Mouse (Mus musculus) embryonic facial prominence, embryonic 11.5 days (tissue): ENCODE measurements around the gene Ifna4. TPM values are rescaled to one million over a fixed set of nuclear protein-coding genes. Genes with fewer than 3 reads are reported as not detected.

Experiments used
- ATAC-seq: fragments of 200-750 bp; cut with Nextera tagmentation; replicated peaks from 2 replicates; pipeline ENCODE4 v1.8.0; 2017; ENCODE audit warnings: low read depth; ENCODE audit not compliant: insufficient number of reproducible peaks, low FRiP score, low TSS enrichment
- DNase-seq: peaks from one replicate; pipeline ENCODE4 v3.0.0-alpha.2; 2015; ENCODE audit warnings: low spot score
- H3K27ac ChIP-seq: fragments of 300-500 bp; sonication (generic); replicated peaks from 2 replicates; pipeline ENCODE4 v1.5.1; 2014; ENCODE audit warnings: mild to moderate bottlenecking, low read depth, low read length, control low read depth
- H3K27me3 ChIP-seq: fragments of 300-500 bp; sonication (generic); 2 replicates; pipeline ENCODE4 v1.6.1; 2014; ENCODE audit warnings: mild to moderate bottlenecking, low read length, moderate library complexity, mixed read lengths; ENCODE audit not compliant: control insufficient read depth, insufficient read depth
- H3K36me3 ChIP-seq: fragments of 300-500 bp; sonication (generic); replicated peaks from 2 replicates; pipeline ENCODE4 v1.6.1; 2014; ENCODE audit warnings: low read depth, mild to moderate bottlenecking, low read length, moderate library complexity, mixed read lengths; ENCODE audit not compliant: control insufficient read depth, insufficient read depth
- H3K4me1 ChIP-seq: fragments of 300-500 bp; sonication (generic); 2 replicates; pipeline ENCODE4 v1.6.1; 2014; ENCODE audit warnings: low read length, mixed read lengths; ENCODE audit not compliant: control insufficient read depth, insufficient read depth
- H3K4me2 ChIP-seq: fragments of 300-500 bp; sonication (generic); 2 replicates; pipeline ENCODE4 v1.6.1; 2014; ENCODE audit warnings: low read depth, mild to moderate bottlenecking, control low read depth, low read length, moderate library complexity
- H3K4me3 ChIP-seq: fragments of 300-500 bp; sonication (generic); 2 replicates; pipeline ENCODE4 v1.5.1; 2014; ENCODE audit warnings: low read depth, low read length, control low read depth
- H3K9ac ChIP-seq: fragments of 300-500 bp; sonication (generic); replicated peaks from 2 replicates; pipeline ENCODE4 v1.6.1; 2014; ENCODE audit warnings: mild to moderate bottlenecking, control low read depth, low read length
- H3K9me3 ChIP-seq: fragments of 300-500 bp; sonication (generic); replicated peaks from 2 replicates; pipeline ENCODE4 v1.6.1; 2016; ENCODE audit warnings: mild to moderate bottlenecking, low read length, inconsistent platforms, mixed read lengths; ENCODE audit not compliant: control insufficient read depth
- WGBS: fragments of 180-500 bp; shearing (Covaris S2); extraction: QIAGEN DNeasy Blood & Tissue Kit; methylation state at CpG from one replicate; pipeline ENCODE4 v1.1.7; 2014; 5-methylcytosine and 5-hydroxymethylcytosine counted together
- polyA plus RNA-seq: library from polyadenylated mRNA; unstranded; fragments of >200 nt; fragmentation: Nextera tagmentation; extraction: Ambion mirVana; gene quantifications from 2 replicates; pipeline ENCODE4 v1.2.1, GENCODE M21; 2014

The Ifna4 gene
- polyA plus RNA-seq, 1 experiment from 2014 or later, result not detected

- Histone ChIP-seq H3K27ac (no peak overlapping the region), H3K36me3 (no peaks in the 10 kb centered on the region), H3K27me3 (no peaks in the 10 kb centered on the region), H3K4me2 (peak overlapping the region; percentile 82), H3K4me3 (peak overlapping the region; percentile 46), H3K9me3 (no peaks in the 10 kb centered on the region), H3K4me1 (no peaks in the 10 kb centered on the region; the same call in 1 of the 2 replicates), H3K9ac (peak overlapping the region; percentile 48)
- 7% methylated on average over 28 of the region's 31 CpGs for WGBS
- ATAC-seq (peak; percentile 44; the same call in 1 of the 2 replicates), DNase-seq (peak; percentile 61)
Measured at GRCm38 (mm10) chr4:88867926-88868911, 26.6 kb downstream of the Ifna4 start.

GRCm38 (mm10) chr4:88872691-88873090 is 31.0 kb downstream of the Ifna4 start:
- 0% methylated on average over 2 of the region's 2 CpGs for WGBS
- no peaks in the 10 kb centered on the region for H3K27me3 ChIP-seq
- ATAC-seq, result no peak

DNA sequence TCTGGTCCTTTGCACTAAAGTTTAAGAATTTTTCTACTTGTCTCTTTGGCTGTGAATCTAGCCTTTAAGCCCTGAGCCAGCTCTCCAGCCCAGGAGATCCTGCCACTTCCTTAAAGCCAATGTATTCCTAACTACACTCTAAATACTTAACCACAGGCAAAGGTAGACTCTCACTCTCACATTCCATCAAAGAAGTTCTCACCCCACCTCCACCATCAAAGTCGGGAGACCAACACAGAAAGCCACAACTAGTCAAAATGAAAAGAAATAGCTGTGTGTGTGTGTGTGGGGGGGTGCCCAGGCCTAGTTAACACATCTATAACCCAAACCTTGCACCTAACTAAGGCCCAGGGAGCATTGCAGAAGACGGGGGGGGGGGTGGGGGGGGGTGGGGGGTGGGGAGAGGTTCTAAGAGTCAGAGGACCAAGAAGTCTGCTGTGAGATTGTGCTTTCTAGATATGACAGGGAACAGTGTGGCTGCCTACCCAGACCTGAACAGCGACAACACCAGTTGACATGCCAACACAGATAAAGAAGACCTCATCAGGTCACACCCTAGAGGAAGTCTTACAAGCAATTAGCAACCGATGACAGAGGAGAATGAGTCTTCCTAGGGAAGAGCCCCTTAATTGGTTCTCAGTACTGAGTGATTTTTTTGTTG is 33.9 kb downstream of the Ifna4 start:
- Histone ChIP-seq H3K4me2 (no peak overlapping the region), H3K9me3 (no peaks in the 10 kb centered on the region), H3K4me3 (no peak overlapping the region), H3K4me1 (no peaks in the 10 kb centered on the region), H3K27ac (no peak overlapping the region), H3K9ac (no peak overlapping the region), H3K36me3 (no peaks in the 10 kb centered on the region), H3K27me3 (no peaks in the 10 kb centered on the region)
- ATAC-seq, result no peak
- WGBS, result 69% methylated on average over 4 of the region's 4 CpGs
- DNase-seq, result no peak

More at GRCm38 (mm10) chr4:88872691-88873090, 31.0 kb downstream of the Ifna4 start:
- no peak overlapping the region for H3K4me3 ChIP-seq
- no peaks in the 10 kb centered on the region for H3K4me1 ChIP-seq
- H3K36me3 ChIP-seq, result no peaks in the 10 kb centered on the region
- H3K27ac ChIP-seq, result no peak overlapping the region
- H3K9me3 ChIP-seq, result no peaks in the 10 kb centered on the region
- no peak overlapping the region for H3K4me2 ChIP-seq
- DNase-seq, result peak; percentile 84
- H3K9ac ChIP-seq, result no peak overlapping the region

- DNase-seq, result no peak
- Histone ChIP-seq H3K4me2 (no peak overlapping the region), H3K9ac (no peak overlapping the region), H3K4me1 (no peaks in the 10 kb centered on the region), H3K9me3 (no peaks in the 10 kb centered on the region), H3K4me3 (no peak overlapping the region), H3K27ac (no peak overlapping the region), H3K36me3 (no peaks in the 10 kb centered on the region), H3K27me3 (no peaks in the 10 kb centered on the region)
- 78% methylated on average over 4 of the region's 4 CpGs for WGBS
- no peak for ATAC-seq
Measured at GRCm38 (mm10) chr4:88876520-88876919, 34.9 kb downstream of the Ifna4 start.

DNA sequence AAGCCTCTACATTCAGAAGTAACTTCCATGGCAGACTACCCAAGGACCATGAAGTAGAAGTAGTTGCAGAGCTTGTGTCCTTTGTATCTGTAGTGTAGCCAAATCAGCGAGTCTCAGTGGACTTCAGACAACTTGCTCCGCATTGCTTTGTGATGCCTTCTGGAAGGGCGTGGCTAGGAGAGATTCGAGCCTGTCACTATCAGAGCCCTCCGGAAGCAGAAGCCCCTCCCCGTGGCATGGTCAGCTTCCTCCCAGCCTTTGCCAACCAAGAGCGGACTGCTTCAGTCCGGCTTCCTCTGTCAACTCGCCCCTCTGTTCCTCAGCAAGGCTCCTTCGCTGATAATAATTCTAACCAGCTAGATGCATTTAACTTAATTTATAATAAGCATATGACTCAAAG is 36.6 kb downstream of the Ifna4 start:
- no peaks in the 10 kb centered on the region for H3K9me3 ChIP-seq
- WGBS, result 36% methylated on average over 10 of the region's 10 CpGs
- no peak overlapping the region for H3K27ac ChIP-seq
- H3K4me1 ChIP-seq, result no peaks in the 10 kb centered on the region
- ATAC-seq (no peak), DNase-seq (no peak)
- no peaks in the 10 kb centered on the region for H3K36me3 ChIP-seq
- no peak overlapping the region for H3K4me2 ChIP-seq
- no peak overlapping the region for H3K9ac ChIP-seq
- no peak overlapping the region for H3K4me3 ChIP-seq
- H3K27me3 ChIP-seq, result no peaks in the 10 kb centered on the region

GRCm38 (mm10) chr4:88878772-88879171 is 37.1 kb downstream of the Ifna4 start:
- DNase-seq (no peak), ATAC-seq (no peak)
- Histone ChIP-seq H3K9me3 (no peaks in the 10 kb centered on the region), H3K36me3 (no peaks in the 10 kb centered on the region), H3K4me1 (no peaks in the 10 kb centered on the region), H3K9ac (no peak overlapping the region), H3K4me3 (no peak overlapping the region), H3K4me2 (no peak overlapping the region), H3K27ac (no peak overlapping the region), H3K27me3 (no peaks in the 10 kb centered on the region)
- 77% methylated on average over 4 of the region's 4 CpGs for WGBS

GRCm38 (mm10) chr4:88880101-88880500 is 38.4 kb downstream of the Ifna4 start, which contains the start of gene Ifne:
TSS of gene Ifne (minus strand) at chr4:88880201.
- no peaks in the 10 kb centered on the region for H3K36me3 ChIP-seq
- no peaks in the 10 kb centered on the region for H3K27me3 ChIP-seq
- DNase-seq (no peak), ATAC-seq (no peak)
- no peak within 1 kb of the TSS for H3K9ac ChIP-seq
- H3K9me3 ChIP-seq, result no peaks in the 10 kb centered on the region
- WGBS, result 88% methylated on average over 8 of the region's 8 CpGs
- no peak within 1 kb of the TSS for H3K27ac ChIP-seq
- H3K4me2 ChIP-seq, result no peak within 1 kb of the TSS
- H3K4me3 ChIP-seq, result no peak within 1 kb of the TSS
- no peaks in the 10 kb centered on the region for H3K4me1 ChIP-seq

- ATAC-seq (no peak), DNase-seq (no peak)
- H3K4me3 ChIP-seq, result no peak overlapping the region
- no peak overlapping the region for H3K9ac ChIP-seq
- no peak overlapping the region for H3K27ac ChIP-seq
- H3K36me3 ChIP-seq, result no peaks in the 10 kb centered on the region
- H3K4me1 ChIP-seq, result no peaks in the 10 kb centered on the region
- no peaks in the 10 kb centered on the region for H3K9me3 ChIP-seq
- no peak overlapping the region for H3K4me2 ChIP-seq
- H3K27me3 ChIP-seq, result no peaks in the 10 kb centered on the region
Measured at GRCm38 (mm10) chr4:88888236-88888635, 46.6 kb downstream of the Ifna4 start.
